Comparison of ENCODE assay signal across 21 mouse cellular contexts in the genomic region with DNA sequence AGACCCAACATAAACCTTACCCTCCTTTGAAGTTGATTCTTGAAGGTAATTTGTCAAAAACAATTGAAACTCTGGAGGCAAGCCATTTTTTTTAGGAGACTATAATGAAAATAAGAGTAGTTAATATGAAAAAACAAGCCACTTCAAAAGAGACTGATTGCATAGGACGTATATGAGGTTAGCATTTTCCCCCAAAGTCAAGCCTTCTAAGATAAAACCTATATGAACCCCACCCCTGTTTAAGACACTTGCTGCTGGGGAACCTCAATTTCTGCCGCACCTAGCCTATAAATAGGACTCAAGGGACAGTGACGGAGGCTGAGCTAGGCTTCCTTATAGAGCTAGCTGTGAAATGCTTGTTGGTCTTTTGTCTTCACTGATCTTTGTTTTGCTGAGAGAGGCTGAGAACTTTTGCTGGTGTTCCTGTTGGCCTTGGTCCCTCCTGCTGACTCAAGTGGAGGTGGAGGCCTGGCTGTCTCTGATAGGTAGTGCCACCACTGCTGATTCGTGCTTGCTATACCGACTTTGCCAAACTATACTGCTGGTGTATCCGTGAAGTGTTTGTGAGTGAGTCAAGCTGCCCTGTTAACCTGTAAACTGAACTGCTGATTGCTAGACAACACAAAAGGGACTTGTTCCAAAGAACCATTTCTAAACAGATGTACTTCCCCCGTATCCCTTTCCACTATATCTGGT. TPM values are rescaled to one million over a fixed set of nuclear protein-coding genes. Genes with fewer than 3 reads are reported as not detected.
DNase-seq lines count a peak whose midpoint lies in the region; ATAC-seq and TF ChIP-seq lines count a peak whose summit lies in the region.
"Had no signal": no experiment of that assay in that cellular context is flagged by ENCODE, and none has a peak within 500 bp of the region (broad histone marks: within the 10 kb centered on the region; RNA-seq: fewer than 3 reads in every experiment).

No protein-coding gene starts in this region.

- no peaks in the 10 kb centered on the region for H3K9me3 ChIP-seq in forebrain, embryonic 11.5 days (ENCODE audit: control insufficient read depth, low read length)
- no peaks in the 10 kb centered on the region for H3K9me3 ChIP-seq in forebrain, embryonic 13.5 days (replicated peaks)
- H3K9me3 ChIP-seq in lung, embryonic 14.5 days (ENCODE audit: low read depth, low read length), result no peaks in the 10 kb centered on the region
- no peaks in the 10 kb centered on the region for H3K9me3 ChIP-seq in liver, embryonic 12.5 days (replicated peaks)
- no peaks in the 10 kb centered on the region for H3K9me3 ChIP-seq in stomach, postnatal 0 days (ENCODE audit: control insufficient read depth, low read length)
- H3K9me3 ChIP-seq: embryonic facial prominence, embryonic 15.5 days had no signal

- TF ChIP-seq CTCF in lung, embryonic 14.5 days (IDR thresholded peaks at IDR 0.05; ENCODE audit: low read depth), result no peak
- TF ChIP-seq CTCF in stomach, postnatal 0 days (IDR thresholded peaks at IDR 0.05; ENCODE audit: low read depth), result no peak

- H3K4me2 ChIP-seq in forebrain, embryonic 11.5 days (ENCODE audit: low read depth, low read length, severe bottlenecking), result no peak overlapping the region
- H3K4me2 ChIP-seq in forebrain, embryonic 13.5 days, result no peak overlapping the region
- H3K4me2 ChIP-seq in lung, embryonic 14.5 days, result no peak overlapping the region
- no peak overlapping the region for H3K4me2 ChIP-seq in liver, embryonic 12.5 days
- H3K4me2 ChIP-seq in stomach, postnatal 0 days (replicated peaks; ENCODE audit: low read depth), result no peak overlapping the region
- H3K4me2 ChIP-seq: embryonic facial prominence, embryonic 15.5 days had no signal

- H3K4me1 ChIP-seq in forebrain, embryonic 11.5 days (replicated peaks; ENCODE audit: control insufficient read depth, insufficient read depth, low read length), result no peaks in the 10 kb centered on the region; the same call in 1 of the 2 replicates
- peaks cover 41% of the 10 kb centered on the region for H3K4me1 ChIP-seq in forebrain, embryonic 13.5 days
- H3K4me1 ChIP-seq in lung, embryonic 14.5 days (ENCODE audit: insufficient read depth), result peaks cover 53% of the 10 kb centered on the region
- peaks cover 47% of the 10 kb centered on the region for H3K4me1 ChIP-seq in liver, embryonic 12.5 days
- peaks cover 14% of the 10 kb centered on the region for H3K4me1 ChIP-seq in stomach, postnatal 0 days (replicated peaks; ENCODE audit: control insufficient read depth, insufficient read depth)
- H3K4me1 ChIP-seq: megakaryocyte, embryonic 14.5 days had no signal

- WGBS in forebrain, embryonic 11.5 days, result 92% methylated on average over 7 of the region's 7 CpGs
- 92% methylated on average over 7 of the region's 7 CpGs for WGBS in forebrain, embryonic 13.5 days
- 82% methylated on average over 7 of the region's 7 CpGs for WGBS in lung, embryonic 14.5 days
- WGBS in liver, embryonic 12.5 days (ENCODE audit: insufficient replicate concordance), result 54% methylated on average over 7 of the region's 7 CpGs
- WGBS in stomach, postnatal 0 days, result 53% methylated on average over 7 of the region's 7 CpGs

- H3K27ac ChIP-seq in forebrain, embryonic 11.5 days (ENCODE audit: low read depth, low read length), result no peak overlapping the region
- no peak overlapping the region for H3K27ac ChIP-seq in forebrain, embryonic 13.5 days
- peak overlapping the region; percentile 91; the same call in 1 of the 2 replicates for H3K27ac ChIP-seq in lung, embryonic 14.5 days (ENCODE audit: low read depth)
- peak overlapping the region; percentile 60 for H3K27ac ChIP-seq in liver, embryonic 12.5 days
- peak overlapping the region; percentile 59 for H3K27ac ChIP-seq in stomach, postnatal 0 days (replicated peaks)
- H3K27ac ChIP-seq: embryonic facial prominence, embryonic 15.5 days had no signal

- H3K27me3 ChIP-seq in forebrain, embryonic 11.5 days (ENCODE audit: control insufficient read depth, insufficient read depth, low read length), result no peaks in the 10 kb centered on the region
- no peaks in the 10 kb centered on the region for H3K27me3 ChIP-seq in forebrain, embryonic 13.5 days
- H3K27me3 ChIP-seq in lung, embryonic 14.5 days (ENCODE audit: insufficient read depth, low read length), result no peaks in the 10 kb centered on the region
- no peaks in the 10 kb centered on the region for H3K27me3 ChIP-seq in liver, embryonic 12.5 days (replicated peaks)
- no peaks in the 10 kb centered on the region; the same call in 1 of the 2 replicates for H3K27me3 ChIP-seq in stomach, postnatal 0 days (ENCODE audit: control insufficient read depth, insufficient read depth, low read length)
- H3K27me3 ChIP-seq: embryonic facial prominence, embryonic 15.5 days; megakaryocyte, embryonic 14.5 days had no signal

- no peak for ATAC-seq in forebrain, embryonic 11.5 days (replicated peaks; ENCODE audit: low FRiP score)
- ATAC-seq in forebrain, embryonic 13.5 days, result no peak
- ATAC-seq in lung, embryonic 14.5 days (ENCODE audit: insufficient read depth), result no peak
- peak; percentile 77 for ATAC-seq in liver, embryonic 12.5 days
- peak; percentile 14; the same call in 1 of the 2 replicates for ATAC-seq in stomach, postnatal 0 days (ENCODE audit: low FRiP score, low TSS enrichment)
- ATAC-seq in granulocyte monocyte progenitor cell, adult 5-6 weeks (replicated peaks; ENCODE audit: poor library complexity, severe bottlenecking), result no peak
- ATAC-seq: CD4-positive, CD25-positive, alpha-beta regulatory T cell, adult 4 months had no signal

- TF ChIP-seq EP300 in stomach, postnatal 0 days (optimal IDR thresholded peaks at IDR 0.05), result no peak

- peak; percentile 35 for DNase-seq in forebrain, embryonic 11.5 days (ENCODE audit: low spot score)
- no peak for DNase-seq in lung, embryonic 14.5 days
- no peak for DNase-seq in lung, postnatal 10 days
- peak; percentile 18 for DNase-seq in stomach, postnatal 0 days (ENCODE audit: low spot score)
- no peak for DNase-seq in cerebellum, postnatal 25 days
- DNase-seq: adrenal gland, postnatal 25 days; cerebellum, adult 11 months; cerebellum, postnatal 14 days; embryo, embryonic 11 days; kidney, adult 9 months; kidney, postnatal 25 days; midbrain, embryonic 14.5 days; spleen, adult 18-20 months; thymus, adult 2 months had no signal

- no peak overlapping the region for H3K4me3 ChIP-seq in forebrain, embryonic 11.5 days (ENCODE audit: low read depth, low read length)
- no peak overlapping the region for H3K4me3 ChIP-seq in forebrain, embryonic 13.5 days
- no peak overlapping the region for H3K4me3 ChIP-seq in lung, embryonic 14.5 days (ENCODE audit: low read depth, low read length)
- no peak overlapping the region for H3K4me3 ChIP-seq in liver, embryonic 12.5 days
- H3K4me3 ChIP-seq in stomach, postnatal 0 days (ENCODE audit: low read depth, low read length), result no peak overlapping the region
- H3K4me3 ChIP-seq: embryonic facial prominence, embryonic 15.5 days; megakaryocyte, embryonic 14.5 days; myocyte had no signal

- H3K36me3 ChIP-seq in forebrain, embryonic 11.5 days (ENCODE audit: control insufficient read depth, insufficient read depth, low read length), result no peaks in the 10 kb centered on the region
- peaks cover 11% of the 10 kb centered on the region; the same call in 1 of the 2 replicates for H3K36me3 ChIP-seq in forebrain, embryonic 13.5 days (ENCODE audit: poor library complexity, severe bottlenecking)
- 0 out of 2 replicates have a peak, but pooled peaks cover 3% of the 10 kb centered on the region for H3K36me3 ChIP-seq in lung, embryonic 14.5 days (ENCODE audit: insufficient read depth)
- no peaks in the 10 kb centered on the region for H3K36me3 ChIP-seq in liver, embryonic 12.5 days
- H3K36me3 ChIP-seq in stomach, postnatal 0 days (ENCODE audit: control insufficient read depth, insufficient read depth, low read length), result no peaks in the 10 kb centered on the region
- H3K36me3 ChIP-seq: embryonic facial prominence, embryonic 15.5 days had no signal

- H3K9ac ChIP-seq in forebrain, embryonic 11.5 days (ENCODE audit: low read length), result no peak overlapping the region
- no peak overlapping the region for H3K9ac ChIP-seq in forebrain, embryonic 13.5 days
- H3K9ac ChIP-seq in lung, embryonic 14.5 days, result no peak overlapping the region
- H3K9ac ChIP-seq in liver, embryonic 12.5 days, result no peak overlapping the region
- H3K9ac ChIP-seq in stomach, postnatal 0 days (ENCODE audit: low read length), result no peak overlapping the region
- H3K9ac ChIP-seq: embryonic facial prominence, embryonic 15.5 days had no signal

RNA-seq across cellular contexts. Expression of a gene that starts 42.6 kb away (rescaled TPM):
- polyA plus RNA-seq in forebrain, embryonic 11.5 days (2014; fragmentation: Nextera tagmentation; extraction: Ambion mirVana), result 133 and 134 TPM in 2 replicates
- polyA plus RNA-seq in forebrain, embryonic 13.5 days (2015; fragmentation: Nextera tagmentation; extraction: Ambion mirVana), result 165 and 168 TPM in 2 replicates
- polyA plus RNA-seq in lung, embryonic 14.5 days (2014; fragmentation: Nextera tagmentation; extraction: Ambion mirVana), result 229 and 231 TPM in 2 replicates
- polyA plus RNA-seq in liver, embryonic 12.5 days (2016; fragmentation: Nextera tagmentation; extraction: Ambion mirVana), result 26.1 and 26.2 TPM in 2 replicates
- 156 and 159 TPM in 2 replicates for polyA plus RNA-seq in stomach, postnatal 0 days (2015; fragmentation: Nextera tagmentation; extraction: Ambion mirVana)
- total RNA-seq in granulocyte monocyte progenitor cell, adult 5-6 weeks (2014; fragmentation: Nextera tagmentation), result 47.2 and 63.2 TPM in 2 replicates
- total RNA-seq in granulocyte monocyte progenitor cell, adult 5-6 weeks (2017), result 119 and 121 TPM in 2 replicates

Comparison
In these comparisons a context has a peak if more than half of its experiments do, and no peak if none do; other contexts are left out.
1. ATAC-seq: peak in liver, embryonic 12.5 days (single experiment) and stomach, postnatal 0 days (single experiment); none in forebrain, embryonic 11.5 days (single experiment), forebrain, embryonic 13.5 days (single experiment), lung, embryonic 14.5 days (single experiment) and granulocyte monocyte progenitor cell, adult 5-6 weeks (single experiment).
2. DNase-seq: peak in forebrain, embryonic 11.5 days (single experiment) and stomach, postnatal 0 days (single experiment); none in lung, embryonic 14.5 days (single experiment), lung, postnatal 10 days (single experiment) and cerebellum, postnatal 25 days (0 of 2).
3. H3K27ac ChIP-seq: peak in lung, embryonic 14.5 days (single experiment), liver, embryonic 12.5 days (single experiment) and stomach, postnatal 0 days (single experiment); none in forebrain, embryonic 11.5 days (single experiment) and forebrain, embryonic 13.5 days (single experiment).